Mouse (Mus musculus) hindbrain, embryonic 10.5 days (tissue): ENCODE data around the gene Gm17455. TPM values are rescaled to one million over a fixed set of nuclear protein-coding genes. Genes with fewer than 3 reads are reported as not detected.

Experiments
- DNase-seq: peaks from one replicate; pipeline ENCODE4 v3.0.0-alpha.2; 2017; ENCODE audit warnings: low spot score
- H3K27ac ChIP-seq: fragments of 300-500 bp; sonication (generic); 2 replicates; pipeline ENCODE4 v1.5.1; 2016; ENCODE audit warnings: mild to moderate bottlenecking, moderate library complexity
- H3K27me3 ChIP-seq: fragments of 300-500 bp; sonication (generic); 2 replicates; pipeline ENCODE4 v1.6.1; 2016; ENCODE audit warnings: mild to moderate bottlenecking; ENCODE audit not compliant: poor library complexity, insufficient read depth, severe bottlenecking
- H3K36me3 ChIP-seq: fragments of 300-500 bp; sonication (generic); 2 replicates; pipeline ENCODE4 v1.6.1; 2016; ENCODE audit warnings: mild to moderate bottlenecking, moderate library complexity
- H3K4me1 ChIP-seq: fragments of 300-500 bp; sonication (generic); replicated peaks from 2 replicates; pipeline ENCODE4 v1.6.1; 2016; ENCODE audit warnings: mild to moderate bottlenecking
- H3K4me3 ChIP-seq: fragments of 300-500 bp; sonication (generic); 2 replicates; pipeline ENCODE4 v1.5.1; 2016; ENCODE audit warnings: mild to moderate bottlenecking, moderate library complexity
- H3K9me3 ChIP-seq: fragments of 300-500 bp; sonication (generic); 2 replicates; pipeline ENCODE4 v1.6.1; 2016; ENCODE audit warnings: mild to moderate bottlenecking, moderate library complexity
- WGBS: fragments of 180-500 bp; shearing (Covaris S2); methylation state at CpG from one replicate; pipeline ENCODE4 v1.1.7; 2016; 5-methylcytosine and 5-hydroxymethylcytosine counted together
- polyA plus RNA-seq: library from polyadenylated mRNA; unstranded; fragments of >200 nt; fragmentation: Nextera tagmentation; extraction: Ambion mirVana; gene quantifications from 2 replicates; pipeline ENCODE4 v1.2.1, GENCODE M21; 2016

Gm17455 gene
- polyA plus RNA-seq, 1 experiment from 2014 or later = 10.1 TPM

DNA sequence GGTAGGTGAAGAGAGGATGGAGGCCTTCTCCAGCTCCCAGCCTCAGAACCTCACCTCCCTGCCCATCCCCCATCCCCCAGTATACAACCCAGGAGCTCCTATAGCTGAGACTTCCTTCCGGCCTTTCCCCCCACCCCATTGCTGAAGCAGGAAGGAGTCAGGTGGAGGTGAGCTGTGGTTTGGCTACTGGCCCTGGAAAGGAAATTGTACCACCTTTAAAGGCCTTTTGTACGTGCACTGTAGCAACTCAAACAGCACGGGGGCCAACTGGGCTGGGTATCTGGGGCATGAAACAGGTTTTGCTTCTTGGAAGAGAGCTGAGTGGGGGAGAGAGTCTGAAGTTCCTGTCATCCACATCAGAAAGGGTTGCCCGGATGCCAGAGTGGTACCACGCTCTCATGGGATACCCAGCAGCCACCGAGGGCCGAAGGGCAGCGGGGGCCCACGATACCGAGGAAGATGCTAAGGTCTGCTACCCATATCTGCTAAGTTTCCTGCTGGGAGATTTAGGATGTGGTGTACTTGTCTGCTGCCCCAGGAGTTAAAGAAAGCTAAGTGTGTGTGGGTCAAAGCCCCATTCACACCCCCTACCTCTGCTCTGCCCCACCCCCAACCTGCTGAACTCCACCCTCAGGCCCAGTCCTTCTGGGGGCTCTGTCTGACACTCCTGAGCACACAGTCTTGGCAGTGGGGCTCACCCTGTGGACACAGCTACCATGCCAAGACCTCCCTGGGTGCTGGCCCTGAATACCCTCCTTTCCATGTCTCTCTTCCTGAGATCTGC is 18.2 kb upstream of the Gm17455 start:
- H3K4me1 ChIP-seq = 0 out of 2 replicates have a peak, but pooled peaks cover 11% of the 10 kb centered on the region
- H3K36me3 ChIP-seq = no peaks in the 10 kb centered on the region
- H3K9me3 ChIP-seq = no peaks in the 10 kb centered on the region
- H3K27me3 ChIP-seq = no peaks in the 10 kb centered on the region
- H3K27ac ChIP-seq = no peak overlapping the region
- WGBS = 74% methylated on average over 10 of the region's 10 CpGs
- no peak for DNase-seq
- no peak overlapping the region for H3K4me3 ChIP-seq

DNA sequence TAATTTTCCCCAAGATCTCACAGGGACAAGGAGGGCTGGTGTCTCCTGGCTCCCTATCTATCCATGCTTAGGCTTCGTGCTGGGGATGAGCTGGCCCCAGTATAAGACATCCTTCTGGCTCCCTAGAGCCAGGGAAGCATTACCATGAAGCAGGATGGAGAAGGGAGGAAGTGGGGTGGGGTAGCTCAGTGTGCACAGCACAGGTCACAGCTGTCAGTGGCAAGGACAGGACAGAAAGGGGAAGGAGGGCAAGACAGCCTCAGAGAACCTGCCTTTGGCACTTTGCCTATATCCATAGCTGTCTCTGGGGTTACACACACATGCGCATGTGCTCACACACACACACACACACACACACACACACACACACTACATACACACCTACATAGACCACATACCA is 11.2 kb upstream of the Gm17455 start:
- Histone ChIP-seq H3K27me3 (no peaks in the 10 kb centered on the region), H3K4me1 (peaks cover 21% of the 10 kb centered on the region), H3K9me3 (no peaks in the 10 kb centered on the region), H3K4me3 (no peak overlapping the region), H3K27ac (no peak overlapping the region), H3K36me3 (no peaks in the 10 kb centered on the region)
- 69% methylated on average over 2 of the region's 2 CpGs for WGBS
- DNase-seq = no peak

DNA sequence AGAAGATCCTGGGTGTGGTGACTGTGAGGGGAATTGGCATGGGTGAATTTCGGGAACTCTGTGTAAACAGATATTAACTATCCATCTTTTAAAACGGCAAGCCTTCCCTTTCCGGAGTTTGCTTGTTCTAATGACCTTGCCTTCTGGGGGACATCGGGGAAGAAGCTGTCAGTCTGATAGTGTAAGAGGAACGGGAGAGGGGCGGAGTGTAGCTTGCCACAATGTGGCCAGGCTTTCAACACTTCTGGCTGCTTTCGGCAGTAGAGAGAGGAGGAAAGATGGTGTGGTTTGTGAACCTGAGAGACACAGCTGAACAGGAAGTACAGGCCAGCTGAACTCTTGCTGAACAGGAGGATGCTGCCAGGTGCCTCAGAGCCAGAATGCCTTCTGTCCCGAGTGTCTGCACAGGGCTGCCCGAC is 10.1 kb upstream of the Gm17455 start:
- Histone ChIP-seq H3K4me1 (peaks cover 21% of the 10 kb centered on the region), H3K27ac (no peak overlapping the region), H3K27me3 (no peaks in the 10 kb centered on the region), H3K4me3 (no peak overlapping the region), H3K36me3 (no peaks in the 10 kb centered on the region), H3K9me3 (no peaks in the 10 kb centered on the region)
- no peak for DNase-seq
- WGBS = 57% methylated on average over 9 of the region's 9 CpGs

DNA sequence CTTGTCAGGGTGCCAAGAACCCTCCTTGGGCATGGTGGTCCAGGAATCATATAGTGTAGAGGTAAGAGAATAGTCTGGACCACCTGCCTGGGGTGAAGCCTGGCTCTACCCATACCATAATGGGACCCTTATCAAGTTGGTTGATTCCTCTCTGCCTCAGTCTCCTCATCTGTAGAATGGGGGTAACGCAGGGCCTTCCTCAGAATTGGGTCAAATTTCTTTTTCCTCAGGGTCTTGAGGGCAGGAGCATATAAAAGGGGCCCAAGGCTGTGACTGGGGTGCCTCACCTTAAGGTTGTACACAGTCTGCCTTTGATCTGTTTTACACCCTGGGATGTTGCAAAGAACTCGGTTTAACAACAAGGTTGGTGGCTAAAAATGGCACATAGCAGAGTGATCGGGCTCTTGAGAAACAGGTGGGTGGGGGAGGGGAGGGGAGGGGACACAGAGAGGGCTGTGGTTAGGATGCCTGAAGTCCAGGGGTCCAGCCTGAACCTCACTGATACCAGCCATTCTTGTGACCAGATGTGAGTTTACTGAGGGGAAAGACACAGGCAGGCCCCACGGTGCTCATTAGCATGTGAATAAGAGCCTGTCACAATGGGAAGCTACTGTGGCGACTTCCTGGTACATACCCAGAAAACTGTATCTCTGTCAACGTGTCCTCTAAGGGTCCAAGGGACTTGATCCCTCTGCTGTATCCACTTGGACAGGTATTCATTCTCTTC is 9.2 kb upstream of the Gm17455 start:
- DNase-seq = peak; percentile 33
- H3K27ac ChIP-seq = peak overlapping the region; percentile 74
- H3K4me1 ChIP-seq = peaks cover 21% of the 10 kb centered on the region
- H3K27me3 ChIP-seq = no peaks in the 10 kb centered on the region
- H3K4me3 ChIP-seq = no peak overlapping the region
- no peaks in the 10 kb centered on the region for H3K9me3 ChIP-seq
- H3K36me3 ChIP-seq = no peaks in the 10 kb centered on the region
- 37% methylated on average over 6 of the region's 6 CpGs for WGBS

DNA sequence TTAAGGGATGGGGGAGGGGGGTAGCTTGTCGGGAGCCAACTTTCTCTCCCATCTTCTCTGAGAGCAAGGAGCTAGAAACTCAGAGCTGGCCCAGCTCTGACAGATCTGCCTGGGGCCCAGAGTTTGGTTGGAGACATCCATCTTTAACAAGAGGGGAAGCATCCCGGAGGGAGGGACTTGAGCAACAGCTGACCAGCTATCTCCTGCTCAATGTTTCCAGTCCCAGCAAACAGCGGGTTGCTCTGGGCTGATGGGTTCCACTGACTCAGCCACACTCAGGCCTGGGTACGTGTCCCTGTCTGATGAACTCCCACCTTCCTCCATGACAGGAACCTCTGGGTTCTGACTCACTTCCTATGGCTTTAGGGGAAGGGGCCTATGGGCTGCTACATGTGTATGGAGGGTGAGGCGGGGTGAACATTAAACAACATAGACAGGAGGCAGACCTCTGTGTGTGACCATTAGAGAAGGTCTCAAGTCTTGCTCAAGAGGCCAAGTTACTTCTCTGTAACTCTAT is 8.6 kb upstream of the Gm17455 start:
- Histone ChIP-seq H3K27me3 (no peaks in the 10 kb centered on the region), H3K4me3 (no peak overlapping the region), H3K36me3 (no peaks in the 10 kb centered on the region), H3K9me3 (no peaks in the 10 kb centered on the region), H3K4me1 (peaks cover 21% of the 10 kb centered on the region), H3K27ac (peak overlapping the region; percentile 74)
- WGBS = 59% methylated on average over 5 of the region's 5 CpGs
- DNase-seq = no peak

DNA sequence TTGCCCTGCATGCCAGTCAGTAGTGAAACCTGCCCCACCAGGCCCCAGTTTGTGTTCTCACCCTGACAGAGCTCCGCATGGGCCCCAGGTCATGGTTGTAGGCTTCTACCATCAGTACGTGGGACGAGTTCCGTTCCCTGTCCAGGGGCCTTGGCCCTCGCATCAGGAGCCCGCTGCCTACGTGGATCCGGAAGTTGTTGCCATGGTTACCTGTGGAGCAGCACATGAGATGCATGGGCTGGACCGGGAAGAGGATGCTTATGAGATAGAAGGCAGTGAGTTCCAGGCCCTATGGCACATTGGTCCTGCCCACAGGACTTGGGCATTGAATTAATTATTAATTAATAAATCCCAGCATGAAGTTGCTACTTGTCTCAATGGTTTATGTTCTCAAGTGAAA is 7.9 kb upstream of the Gm17455 start:
- Histone ChIP-seq H3K27ac (no peak overlapping the region), H3K9me3 (no peaks in the 10 kb centered on the region), H3K36me3 (no peaks in the 10 kb centered on the region), H3K4me3 (no peak overlapping the region), H3K4me1 (peaks cover 21% of the 10 kb centered on the region), H3K27me3 (no peaks in the 10 kb centered on the region)
- 88% methylated on average over 9 of the region's 9 CpGs for WGBS
- DNase-seq = no peak

DNA sequence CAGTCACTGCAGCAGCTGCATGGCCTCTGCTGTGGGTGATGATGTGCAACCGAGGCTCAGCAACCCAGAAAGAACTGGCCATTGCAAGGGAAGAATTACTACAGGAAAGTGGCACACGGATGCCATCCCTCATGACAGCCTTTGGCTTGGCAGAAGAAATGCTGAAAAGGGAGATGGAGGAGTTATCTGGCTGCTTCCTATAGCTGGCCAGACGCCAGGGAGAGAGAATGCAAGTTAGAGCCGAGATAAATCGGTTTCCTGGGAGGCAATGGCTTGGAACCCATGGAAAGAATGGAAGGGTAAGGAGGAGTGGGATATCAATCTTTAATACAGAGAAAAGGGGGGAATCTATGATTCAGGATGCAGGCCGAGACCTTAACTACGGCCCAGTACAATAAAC is 4.6 kb upstream of the Gm17455 start:
- Histone ChIP-seq H3K4me1 (peaks cover 33% of the 10 kb centered on the region), H3K36me3 (no peaks in the 10 kb centered on the region), H3K4me3 (no peak overlapping the region), H3K27me3 (no peaks in the 10 kb centered on the region), H3K9me3 (no peaks in the 10 kb centered on the region), H3K27ac (no peak overlapping the region)
- DNase-seq = no peak
- 90% methylated on average over 7 of the region's 7 CpGs for WGBS

DNA sequence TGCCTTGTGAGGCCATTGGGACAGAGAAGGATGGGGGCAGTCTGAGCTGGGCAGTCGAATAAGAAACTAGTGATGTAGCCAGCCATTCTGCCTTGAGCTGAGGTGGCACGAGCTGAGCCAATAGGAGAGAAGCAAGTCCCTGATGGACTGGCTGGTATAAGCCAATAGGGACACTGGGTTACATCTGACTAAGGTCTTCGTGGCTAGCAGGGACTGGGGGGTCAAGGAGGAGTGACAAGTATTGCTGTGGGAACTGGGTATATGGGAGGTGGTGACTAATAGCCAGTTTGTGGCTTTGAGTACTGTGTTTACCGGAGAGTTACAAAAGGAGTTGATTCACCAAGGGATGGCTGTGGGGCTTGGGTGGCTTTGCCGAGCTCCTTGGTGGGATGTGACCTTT is 3.9 kb upstream of the Gm17455 start:
- WGBS = 71% methylated on average over 5 of the region's 5 CpGs
- DNase-seq = no peak
- H3K36me3 ChIP-seq = no peaks in the 10 kb centered on the region
- H3K4me3 ChIP-seq = no peak overlapping the region
- H3K9me3 ChIP-seq = no peaks in the 10 kb centered on the region
- no peaks in the 10 kb centered on the region for H3K27me3 ChIP-seq
- no peak overlapping the region for H3K27ac ChIP-seq
- H3K4me1 ChIP-seq = peaks cover 35% of the 10 kb centered on the region

DNA sequence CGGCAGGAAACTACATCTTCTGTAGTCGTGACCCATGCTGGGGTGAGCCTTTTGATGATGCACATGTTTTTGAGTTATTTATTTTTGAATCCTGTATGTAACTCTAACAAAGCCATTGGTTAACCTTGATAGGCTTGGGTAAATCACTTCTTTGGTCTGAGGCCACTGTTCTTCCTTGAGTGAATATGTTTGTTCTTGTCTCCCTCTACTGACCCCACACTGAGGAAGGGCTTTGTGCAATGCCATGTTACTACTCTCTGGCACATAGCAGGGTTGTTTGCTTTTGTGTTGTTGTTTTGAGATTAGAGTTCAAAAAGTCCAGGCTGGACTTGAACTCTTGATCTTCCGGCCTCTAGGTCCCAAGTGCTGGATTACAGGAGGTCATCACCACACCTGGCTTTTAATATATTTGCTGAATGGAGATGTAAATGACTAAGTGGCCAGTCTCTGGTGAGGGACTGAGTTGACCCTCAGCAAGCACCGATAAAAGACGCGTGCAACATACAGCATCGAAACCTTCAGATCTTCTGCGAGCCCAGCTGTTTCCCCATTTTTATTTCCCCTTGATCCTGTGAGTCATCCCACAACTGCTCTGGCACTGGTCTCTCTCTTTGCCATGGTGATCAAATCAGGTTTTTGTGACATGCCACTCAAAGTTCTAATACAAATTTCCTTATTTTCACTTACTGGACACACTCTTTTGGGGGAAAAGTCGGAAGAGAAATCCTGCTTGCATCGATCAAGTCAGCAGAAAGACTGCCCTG is 1.3 kb upstream of the Gm17455 start:
- peaks cover 32% of the 10 kb centered on the region for H3K4me1 ChIP-seq
- H3K4me3 ChIP-seq = no peak overlapping the region
- no peaks in the 10 kb centered on the region for H3K9me3 ChIP-seq
- H3K36me3 ChIP-seq = no peaks in the 10 kb centered on the region
- no peak for DNase-seq
- H3K27ac ChIP-seq = no peak overlapping the region
- 0 out of 2 replicates have a peak, but pooled peaks cover 2% of the 10 kb centered on the region for H3K27me3 ChIP-seq
- 87% methylated on average over 10 of the region's 10 CpGs for WGBS

DNA sequence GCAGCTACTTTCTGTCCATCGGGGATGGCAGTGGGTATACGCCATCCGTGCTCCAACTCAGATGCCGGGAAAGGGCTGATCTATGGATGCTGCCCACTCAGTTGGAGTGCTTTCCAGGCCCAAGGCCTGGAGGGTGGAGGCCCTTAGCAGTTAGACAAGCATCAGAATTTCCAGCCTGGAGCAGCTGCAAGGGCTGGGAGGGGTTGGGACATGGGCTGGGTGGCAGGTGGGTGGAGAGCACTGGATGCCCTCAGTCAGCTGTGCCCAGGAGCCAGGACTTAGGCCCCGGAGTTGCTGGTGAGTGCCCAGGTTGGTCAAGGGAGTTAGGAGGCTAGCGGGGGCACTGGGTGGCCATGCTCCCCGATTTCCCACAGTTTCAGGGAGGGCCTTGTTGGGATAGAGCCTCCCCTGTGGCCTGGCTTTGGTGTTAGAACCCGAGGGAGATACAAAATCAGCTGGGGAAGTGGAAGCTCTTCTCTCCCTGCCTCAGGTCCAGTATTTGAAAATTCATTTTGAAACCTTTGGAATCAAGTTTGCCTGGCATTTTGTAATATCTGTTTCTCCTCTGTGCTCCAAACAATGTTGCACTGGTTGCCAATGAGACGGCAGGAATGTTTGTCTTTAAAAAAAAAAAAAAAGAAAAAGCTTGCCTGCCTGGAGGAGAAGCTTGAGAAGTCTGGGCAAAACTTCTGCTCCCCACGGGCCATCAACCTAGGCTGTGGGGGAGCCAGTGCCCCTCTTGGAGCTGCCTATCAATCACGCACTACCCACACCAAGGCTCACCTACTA is 1.2 kb downstream of the Gm17455 start:
- 79% methylated on average over 11 of the region's 11 CpGs for WGBS
- no peaks in the 10 kb centered on the region for H3K36me3 ChIP-seq
- peaks cover 32% of the 10 kb centered on the region for H3K4me1 ChIP-seq
- DNase-seq = no peak
- no peaks in the 10 kb centered on the region for H3K9me3 ChIP-seq
- H3K4me3 ChIP-seq = no peak overlapping the region
- H3K27me3 ChIP-seq = 0 out of 2 replicates have a peak, but pooled peaks cover 2% of the 10 kb centered on the region
- peak overlapping the region; percentile 80 for H3K27ac ChIP-seq

DNA sequence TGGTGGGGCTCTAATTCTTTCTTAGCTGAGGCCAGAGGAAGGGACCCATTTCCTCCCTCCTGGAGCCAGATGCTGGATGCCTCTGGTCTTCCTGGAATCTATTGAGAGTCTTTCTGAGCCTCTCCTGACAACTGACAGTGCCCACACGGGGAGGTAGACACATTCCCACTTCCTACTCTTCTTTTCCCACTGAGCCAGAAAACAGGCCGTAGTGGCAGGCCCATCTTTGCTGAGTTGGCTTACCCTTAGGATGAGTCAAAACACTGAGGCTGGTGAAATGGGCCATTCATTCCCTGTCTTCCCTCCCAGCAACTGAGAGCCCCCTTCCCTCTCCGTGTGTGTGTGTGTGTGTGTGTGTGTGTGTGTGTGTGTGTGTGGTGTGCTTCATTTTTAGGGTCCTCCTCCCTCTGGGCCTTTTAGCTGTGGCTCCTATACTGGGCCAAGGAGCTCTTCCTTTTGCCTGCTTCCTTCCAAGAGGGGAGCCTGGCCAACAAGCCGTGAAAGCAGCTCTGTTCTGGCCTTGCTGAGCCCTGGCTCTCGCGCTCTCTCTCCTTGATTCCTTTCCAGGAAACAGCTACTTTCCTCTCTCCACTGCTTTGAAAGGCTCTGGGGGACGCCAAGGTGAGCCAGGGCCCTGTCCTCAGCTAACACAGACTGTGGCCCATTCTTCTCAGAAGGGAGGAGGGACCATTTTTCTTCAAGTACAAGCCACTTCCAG is 6.1 kb downstream of the Gm17455 start:
- peaks cover 7% of the 10 kb centered on the region for H3K4me1 ChIP-seq
- no peak overlapping the region for H3K27ac ChIP-seq
- WGBS = 64% methylated on average over 7 of the region's 7 CpGs

DNA sequence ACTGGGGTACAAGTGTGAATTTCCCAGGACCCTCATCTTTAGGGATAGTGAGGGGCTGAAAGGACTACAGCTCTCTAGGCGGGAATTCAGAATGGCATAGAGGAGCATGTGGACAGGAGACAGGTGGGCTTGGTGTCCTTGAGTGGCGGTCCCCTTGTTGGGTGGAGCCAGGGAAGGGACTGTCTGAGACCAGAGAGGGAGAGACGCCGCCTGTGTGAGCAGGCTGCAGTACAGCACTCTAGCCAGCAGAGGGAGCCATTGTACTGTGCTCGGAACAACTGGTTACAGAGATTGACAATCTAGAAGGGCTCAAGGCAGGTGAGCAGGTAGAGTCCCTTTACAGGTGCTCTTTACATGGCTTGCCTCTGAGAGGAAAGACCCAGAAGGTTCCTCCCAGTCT is 8.3 kb downstream of the Gm17455 start:
- 5% methylated on average over 5 of the region's 5 CpGs for WGBS
- Histone ChIP-seq H3K27me3 (peaks cover 20% of the 10 kb centered on the region), H3K4me3 (no peak overlapping the region), H3K4me1 (no peaks in the 10 kb centered on the region), H3K36me3 (no peaks in the 10 kb centered on the region), H3K9me3 (no peaks in the 10 kb centered on the region), H3K27ac (no peak overlapping the region)
- DNase-seq = peak; percentile 76

More for the DNA sequence above, 6.1 kb downstream of the Gm17455 start:
- no peak for DNase-seq
- Histone ChIP-seq H3K9me3 (no peaks in the 10 kb centered on the region), H3K36me3 (no peaks in the 10 kb centered on the region), H3K4me3 (no peak overlapping the region), H3K27me3 (peaks cover 10% of the 10 kb centered on the region)
